Mouse (Mus musculus) lung, embryonic 14.5 days (tissue): ENCODE results near the gene Zfp503. TPM values are rescaled to one million over a fixed set of nuclear protein-coding genes. Genes with fewer than 3 reads are reported as not detected.

Experiments used
- ATAC-seq: fragments of 200-750 bp; cut with Nextera tagmentation; 2 replicates; pipeline ENCODE4 v1.8.0; 2017; ENCODE audit warnings: mild to moderate bottlenecking, moderate TSS enrichment, moderate library complexity; ENCODE audit not compliant: insufficient read depth
- DNase-seq: peaks from one replicate; pipeline ENCODE4 v3.0.0-alpha.2; 2015
- H3K27ac ChIP-seq: fragments of 300-500 bp; sonication (generic); 2 replicates; pipeline ENCODE4 v1.5.1; 2014; ENCODE audit warnings: low read depth, mild to moderate bottlenecking, moderate library complexity
- H3K27me3 ChIP-seq: fragments of 300-500 bp; sonication (generic); 2 replicates; pipeline ENCODE4 v1.6.1; 2014; ENCODE audit warnings: low read length, control low read depth; ENCODE audit not compliant: insufficient read depth
- H3K36me3 ChIP-seq: fragments of 300-500 bp; sonication (generic); 2 replicates; pipeline ENCODE4 v1.6.1; 2014; ENCODE audit warnings: control low read depth; ENCODE audit not compliant: insufficient read depth
- H3K4me1 ChIP-seq: fragments of 300-500 bp; sonication (generic); 2 replicates; pipeline ENCODE4 v1.6.1; 2014; ENCODE audit warnings: antibody characterized with exemption, control low read depth; ENCODE audit not compliant: insufficient read depth
- H3K4me2 ChIP-seq: fragments of 300-500 bp; sonication (generic); 2 replicates; pipeline ENCODE4 v1.6.1; 2014; ENCODE audit warnings: mild to moderate bottlenecking
- H3K4me3 ChIP-seq: fragments of 300-500 bp; sonication (generic); 2 replicates; pipeline ENCODE4 v1.5.1; 2014; ENCODE audit warnings: low read depth, low read length
- H3K9ac ChIP-seq: fragments of 300-500 bp; sonication (generic); 2 replicates; pipeline ENCODE4 v1.6.1; 2014
- H3K9me3 ChIP-seq: fragments of 300-500 bp; sonication (generic); 2 replicates; pipeline ENCODE4 v1.6.1; 2016; ENCODE audit warnings: low read depth, low read length, control low read depth
- CTCF ChIP-seq: IDR thresholded peaks from 2 replicates; pipeline ENCODE4 v1.5.1; 2016; ENCODE audit warnings: antibody characterized with exemption, low read depth
- WGBS: fragments of 180-500 bp; shearing (Covaris S2); extraction: QIAGEN DNeasy Blood & Tissue Kit; methylation state at CpG from one replicate; pipeline ENCODE4 v1.1.7; 2014; 5-methylcytosine and 5-hydroxymethylcytosine counted together
- polyA plus RNA-seq: library from polyadenylated mRNA; unstranded; fragments of >200 nt; fragmentation: Nextera tagmentation; extraction: Ambion mirVana; gene quantifications from 2 replicates; pipeline ENCODE4 v1.2.1, GENCODE M21; 2014

The Zfp503 gene
- polyA plus RNA-seq, 1 experiment from 2014 or later: 22.0 TPM

DNA sequence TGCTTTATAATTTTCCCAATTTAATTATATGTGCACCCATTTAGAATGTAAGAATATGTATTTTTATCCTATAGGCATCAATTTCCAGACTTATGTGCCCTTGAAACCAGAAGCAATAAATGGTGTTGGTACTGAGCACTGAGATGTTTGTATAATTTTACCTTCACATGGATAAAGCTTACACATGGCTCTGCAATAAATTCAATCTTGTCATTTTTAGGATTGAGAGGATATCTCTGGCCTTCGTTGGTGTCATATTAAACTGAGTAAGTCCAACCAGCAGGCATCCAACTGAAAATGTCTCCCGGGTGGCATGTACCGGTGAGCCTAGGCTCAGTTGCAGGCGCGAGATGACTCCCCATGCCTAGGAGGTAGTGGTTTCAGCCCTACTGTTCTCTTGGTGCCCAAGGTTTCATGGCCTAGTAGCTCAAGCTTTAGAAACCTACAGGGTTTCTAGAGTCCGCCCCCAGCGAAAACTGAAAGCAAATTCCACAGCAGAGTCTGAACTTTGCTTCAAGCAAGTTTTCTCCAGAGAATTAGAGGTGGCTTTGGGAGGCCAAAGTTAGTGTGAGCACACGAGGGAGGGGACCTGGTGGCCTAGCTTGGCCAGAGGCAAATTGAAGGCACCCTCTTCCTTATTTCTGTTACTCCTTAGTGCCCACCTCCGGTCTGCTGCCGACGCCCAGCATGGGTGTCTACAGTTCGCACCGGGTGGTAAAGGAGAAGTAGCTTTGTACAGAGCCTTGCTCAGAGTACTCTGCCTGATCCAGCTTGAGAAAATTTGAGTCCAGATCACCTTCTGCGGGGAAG is 4.1 kb upstream of the Zfp503 start:
- H3K4me3 ChIP-seq: peak overlapping the region; percentile 60
- DNase-seq: peak; percentile 60
- no peaks in the 10 kb centered on the region for H3K9me3 ChIP-seq
- peaks cover 13% of the 10 kb centered on the region for H3K4me1 ChIP-seq
- no peak for TF ChIP-seq CTCF
- H3K9ac ChIP-seq: peak overlapping the region; percentile 32; the same call in 1 of the 2 replicates
- no peak for ATAC-seq
- 39% methylated on average over 14 of the region's 14 CpGs for WGBS
- H3K27ac ChIP-seq: no peak overlapping the region
- no peaks in the 10 kb centered on the region for H3K27me3 ChIP-seq
- H3K36me3 ChIP-seq: no peaks in the 10 kb centered on the region
- peak overlapping the region; percentile 97 for H3K4me2 ChIP-seq

- TF ChIP-seq CTCF: no peak
- no peaks in the 10 kb centered on the region for H3K36me3 ChIP-seq
- H3K27ac ChIP-seq: no peak overlapping the region
- H3K4me3 ChIP-seq: no peak overlapping the region
- H3K4me2 ChIP-seq: peak overlapping the region; percentile 83
- ATAC-seq: no peak
- no peaks in the 10 kb centered on the region for H3K9me3 ChIP-seq
- WGBS: 73% methylated on average over 4 of the region's 4 CpGs
- no peak for DNase-seq
- H3K4me1 ChIP-seq: peaks cover 13% of the 10 kb centered on the region
- no peaks in the 10 kb centered on the region for H3K27me3 ChIP-seq
- no peak overlapping the region; the same call in 1 of the 2 replicates for H3K9ac ChIP-seq
These were observed 3.0 kb upstream of the Zfp503 start for GRCm38 (mm10) chr14:21992321-21992885.

DNA sequence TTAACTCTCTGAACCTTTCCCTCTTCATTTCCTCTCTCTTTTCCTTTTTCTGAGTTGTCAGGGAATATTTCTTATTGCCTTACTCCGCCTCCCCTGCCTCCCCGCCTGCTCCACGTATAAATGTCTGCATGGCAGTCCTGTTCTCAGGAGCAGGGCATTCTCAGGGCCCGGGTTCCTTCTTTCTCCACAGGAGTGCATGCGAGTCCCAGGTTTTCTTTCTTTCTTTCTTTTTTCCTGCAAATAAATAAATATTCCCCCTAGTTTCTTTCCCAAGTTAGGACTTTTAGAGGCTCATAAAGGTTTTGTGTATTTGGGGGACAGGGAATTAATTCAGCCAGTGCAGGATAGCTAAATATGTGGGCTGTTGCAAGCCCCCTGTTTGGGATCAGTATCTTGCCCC is 2.5 kb upstream of the Zfp503 start:
- no peaks in the 10 kb centered on the region for H3K27me3 ChIP-seq

GRCm38 (mm10) chr14:21991251-21991780 is 1.9 kb upstream of the Zfp503 start:
- ATAC-seq: no peak
- Histone ChIP-seq H3K4me2 (peak overlapping the region; percentile 83), H3K27ac (peak overlapping the region; percentile 94), H3K4me3 (peak overlapping the region; percentile 93), H3K4me1 (peaks cover 13% of the 10 kb centered on the region), H3K27me3 (no peaks in the 10 kb centered on the region), H3K36me3 (peaks cover 1% of the 10 kb centered on the region; the same call in 1 of the 2 replicates), H3K9ac (peak overlapping the region; percentile 66), H3K9me3 (no peaks in the 10 kb centered on the region)
- 0 out of 2 replicates have a peak, but pooled peaks have one; percentile 2 for TF ChIP-seq CTCF
- WGBS: 4% methylated on average over 26 of the region's 26 CpGs
- peak; percentile 88 for DNase-seq

More for the DNA sequence above, 2.5 kb upstream of the Zfp503 start:
- no peak for TF ChIP-seq CTCF
- DNase-seq (peak; percentile 42), ATAC-seq (no peak)
- Histone ChIP-seq H3K9me3 (no peaks in the 10 kb centered on the region), H3K4me1 (peaks cover 13% of the 10 kb centered on the region), H3K27ac (peak overlapping the region; percentile 94; the same call in 1 of the 2 replicates), H3K4me3 (peak overlapping the region; percentile 93), H3K36me3 (no peaks in the 10 kb centered on the region), H3K9ac (peak overlapping the region; percentile 66), H3K4me2 (peak overlapping the region; percentile 83)
- WGBS: 39% methylated on average over 5 of the region's 5 CpGs

- Histone ChIP-seq H3K4me3 (peak overlapping the region; percentile 93), H3K9ac (peak overlapping the region; percentile 66), H3K4me1 (peaks cover 13% of the 10 kb centered on the region), H3K27ac (peak overlapping the region; percentile 94), H3K9me3 (no peaks in the 10 kb centered on the region), H3K27me3 (no peaks in the 10 kb centered on the region), H3K36me3 (peaks cover 10% of the 10 kb centered on the region), H3K4me2 (peak overlapping the region; percentile 83)
- 4% methylated on average over 31 of the region's 31 CpGs for WGBS
- DNase-seq (peak; percentile 68), ATAC-seq (no peak)
- TF ChIP-seq CTCF: no peak; the same call in 1 of the 2 replicates
These were observed 1.1 kb upstream of the Zfp503 start for GRCm38 (mm10) chr14:21990321-21991021.

DNA sequence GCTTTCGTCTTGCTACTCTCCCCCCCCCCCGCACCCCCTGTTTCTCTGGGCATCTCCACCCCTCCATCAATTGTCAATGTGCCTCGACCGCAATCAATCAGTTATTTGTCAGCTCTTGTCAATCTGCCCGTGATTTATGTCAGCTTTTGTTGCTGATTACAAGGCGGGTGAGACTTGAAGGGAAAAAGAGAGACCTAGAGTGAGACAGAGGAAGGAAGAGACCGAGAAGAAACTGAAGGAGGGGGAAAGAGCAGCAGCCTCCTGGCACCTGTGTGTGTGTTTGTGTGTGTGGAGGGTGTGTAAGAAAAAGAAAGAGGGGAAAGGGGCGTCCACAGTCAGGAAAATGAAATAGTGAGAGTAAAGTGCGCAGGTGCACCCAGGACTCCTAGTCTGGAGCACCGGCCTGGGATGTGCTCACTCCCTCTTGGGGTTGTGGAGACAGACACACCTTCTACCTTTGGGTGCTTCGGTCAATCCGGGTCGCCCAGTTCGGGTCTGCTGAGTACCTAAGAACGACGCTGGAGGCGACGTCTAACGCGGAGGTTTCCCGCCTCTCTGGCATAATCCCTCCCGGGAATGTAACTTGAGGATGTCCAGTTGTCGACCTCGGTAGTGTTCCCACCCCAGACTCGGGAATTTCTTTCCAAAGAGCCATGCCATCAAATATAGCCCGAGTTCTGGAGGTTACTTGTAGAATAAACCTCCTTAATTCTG is 667 bp downstream of the Zfp503 start:
- TF ChIP-seq CTCF: no peak
- no peaks in the 10 kb centered on the region for H3K27me3 ChIP-seq
- H3K4me3 ChIP-seq: peak overlapping the region; percentile 93
- H3K4me1 ChIP-seq: peaks cover 9% of the 10 kb centered on the region; the same call in 1 of the 2 replicates
- DNase-seq (peak; percentile 73), ATAC-seq (no peak)
- under 1% methylated on average over 26 of the region's 26 CpGs for WGBS
- peak overlapping the region; percentile 83 for H3K4me2 ChIP-seq
- H3K27ac ChIP-seq: peak overlapping the region; percentile 94
- H3K9ac ChIP-seq: peak overlapping the region; percentile 66
- H3K36me3 ChIP-seq: peaks cover 24% of the 10 kb centered on the region
- H3K9me3 ChIP-seq: no peaks in the 10 kb centered on the region
